Mouse (Mus musculus) thymus, postnatal 4 days (tissue): ENCODE results near the gene Zfp362.

Source experiments
- DNase-seq: peaks from one replicate; pipeline ENCODE4 v3.0.0; 2021

Zfp362 gene

GRCm38 (mm10) chr4:128755064-128755463, 50.8 kb downstream of the Zfp362 start, which contains the start of gene A3galt2:
TSS of gene A3galt2 (plus strand) at chr4:128755364.
- no peak for DNase-seq

GRCm38 (mm10) chr4:128753571-128753970, 52.3 kb downstream of the Zfp362 start:
- DNase-seq, result no peak

- no peak for DNase-seq
These were observed 53.7 kb downstream of the Zfp362 start for GRCm38 (mm10) chr4:128752031-128752757.

GRCm38 (mm10) chr4:128751006-128751405, 54.8 kb downstream of the Zfp362 start:
- no peak for DNase-seq

- DNase-seq, result no peak
These were observed 57.5 kb downstream of the Zfp362 start for GRCm38 (mm10) chr4:128748309-128748708.

- DNase-seq, result no peak
These were observed 58.1 kb downstream of the Zfp362 start for GRCm38 (mm10) chr4:128747614-128748270.

- DNase-seq, result no peak
These were observed 60.7 kb downstream of the Zfp362 start for GRCm38 (mm10) chr4:128745160-128745559.

GRCm38 (mm10) chr4:128743031-128743626, 62.7 kb downstream of the Zfp362 start:
- no peak for DNase-seq

- no peak for DNase-seq
These were observed 63.4 kb downstream of the Zfp362 start for GRCm38 (mm10) chr4:128742379-128742970.

GRCm38 (mm10) chr4:128741906-128742305, 63.9 kb downstream of the Zfp362 start:
- no peak for DNase-seq

- no peak for DNase-seq
These were observed 65.0 kb downstream of the Zfp362 start for GRCm38 (mm10) chr4:128740878-128741277.

- no peak for DNase-seq
These were observed 67.8 kb downstream of the Zfp362 start for GRCm38 (mm10) chr4:128737825-128738610.

- no peak for DNase-seq
These were observed 68.7 kb downstream of the Zfp362 start for GRCm38 (mm10) chr4:128737137-128737589.

- peak; percentile 63 for DNase-seq
These were observed 70.8 kb downstream of the Zfp362 start for GRCm38 (mm10) chr4:128734721-128735671.

- no peak for DNase-seq
These were observed 71.6 kb downstream of the Zfp362 start for GRCm38 (mm10) chr4:128734217-128734616.

- DNase-seq, result no peak
These were observed 72.3 kb downstream of the Zfp362 start for GRCm38 (mm10) chr4:128733496-128733895.

GRCm38 (mm10) chr4:128732794-128733193, 73.1 kb downstream of the Zfp362 start:
- no peak for DNase-seq

- no peak for DNase-seq
These were observed 75.6 kb downstream of the Zfp362 start for GRCm38 (mm10) chr4:128730271-128730670.

GRCm38 (mm10) chr4:128729709-128730037, 76.2 kb downstream of the Zfp362 start:
- DNase-seq, result no peak

GRCm38 (mm10) chr4:128729033-128729708, 76.7 kb downstream of the Zfp362 start:
- no peak for DNase-seq

GRCm38 (mm10) chr4:128728431-128728851, 77.4 kb downstream of the Zfp362 start:
- DNase-seq, result no peak
